Mouse (Mus musculus) liver, adult 2 months (tissue): ENCODE results near the gene Col1a1.

Experiments
- CTCF ChIP-seq: fragments of 200-500 bp; IDR thresholded peaks from 2 replicates; pipeline ENCODE4 v1.5.1; 2011; ENCODE audit warnings: low read depth, low read length, control low read depth
- POLR2A ChIP-seq: fragments of 200-500 bp; IDR thresholded peaks from 2 replicates; pipeline ENCODE4 v1.6.1; 2011; ENCODE audit warnings: low read length, control low read depth; ENCODE audit not compliant: insufficient read depth; ENCODE audit errors: extremely low read depth

DNA sequence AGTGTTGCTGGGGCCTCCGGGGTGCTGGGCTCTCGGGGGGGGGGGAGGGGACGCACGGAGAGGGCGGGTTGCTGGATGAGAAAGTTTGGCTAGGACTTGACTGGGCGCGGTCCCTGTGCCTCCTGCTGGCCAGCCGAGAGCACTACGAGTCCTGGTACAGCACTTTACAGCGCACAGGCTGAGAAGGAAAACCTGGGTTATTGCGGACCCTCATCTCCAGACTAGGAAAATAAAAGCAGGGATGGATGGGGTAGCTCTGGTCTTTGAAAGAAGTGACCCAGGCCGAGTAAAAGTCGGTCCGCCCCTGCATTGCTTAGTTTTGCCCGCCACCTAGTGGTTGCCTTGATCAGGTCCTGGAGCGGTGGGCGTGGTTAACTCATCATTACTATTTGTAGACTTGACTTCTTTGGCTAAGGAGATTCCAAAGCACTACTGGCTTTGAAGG is 849 bp downstream of the Col1a1 start:
- TF ChIP-seq CTCF = peak; percentile 78
- TF ChIP-seq POLR2A = no peak
